Mouse (Mus musculus) lung, postnatal 4 days (tissue): ENCODE data around the gene Pih1d2.
A peak's percentile ranks its signal among the peaks of the same experiment; 100 is the strongest.

Experiments used
- DNase-seq, 2 experiments: peaks; one replicate each; pipeline ENCODE4 v3.0.0; 2021

The Pih1d2 gene

DNA sequence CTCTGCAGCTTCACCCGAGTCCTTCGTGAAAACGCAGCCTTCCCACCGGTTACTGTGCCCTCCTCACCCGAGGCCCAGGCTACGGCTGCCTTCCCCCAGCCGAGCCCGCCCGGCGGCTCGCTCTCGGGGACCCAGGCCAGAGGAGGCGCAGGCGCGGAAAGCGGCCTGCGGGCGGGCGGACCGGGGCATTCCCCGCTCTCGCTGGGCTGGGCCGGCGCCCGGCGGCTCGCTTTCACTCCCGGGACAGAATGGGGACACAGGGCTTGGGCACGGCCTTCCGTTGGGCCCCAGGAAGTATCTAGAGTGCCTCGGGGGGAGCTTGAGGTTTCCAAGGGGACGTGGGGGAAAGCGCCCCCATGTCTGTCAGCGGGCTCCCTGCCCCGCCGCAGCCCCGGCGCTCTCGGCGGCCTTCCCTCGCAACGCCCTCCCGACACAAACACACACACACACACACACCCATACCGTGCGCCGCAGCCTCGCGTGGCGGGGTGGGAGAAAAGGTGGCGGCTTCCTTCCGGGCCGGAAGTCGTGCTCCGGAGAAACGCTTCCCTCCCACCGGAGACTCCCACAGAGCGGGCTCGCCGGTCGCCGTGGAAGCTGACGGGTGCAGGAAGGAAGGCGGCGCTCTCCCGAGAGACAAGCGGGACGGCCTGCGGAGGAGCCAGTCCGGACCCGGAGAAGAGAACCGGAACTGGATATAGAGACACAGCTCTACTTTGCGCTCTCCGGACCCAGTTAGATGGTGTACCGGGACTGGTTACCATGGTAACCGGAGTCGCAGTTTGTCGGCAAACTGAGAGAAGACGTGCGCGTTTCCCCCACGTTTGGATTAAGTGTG lies at the start of gene Pih1d2, which contains the start of gene Nkapd1:
Gene Pih1d2, plus strand, starts transcription at position 556 of the 838 bp plus-strand sequence.
Gene Nkapd1, minus strand, starts transcription at position 699 of the 838 bp plus-strand sequence.
- peak; percentile 91 to 94 for DNase-seq

DNA sequence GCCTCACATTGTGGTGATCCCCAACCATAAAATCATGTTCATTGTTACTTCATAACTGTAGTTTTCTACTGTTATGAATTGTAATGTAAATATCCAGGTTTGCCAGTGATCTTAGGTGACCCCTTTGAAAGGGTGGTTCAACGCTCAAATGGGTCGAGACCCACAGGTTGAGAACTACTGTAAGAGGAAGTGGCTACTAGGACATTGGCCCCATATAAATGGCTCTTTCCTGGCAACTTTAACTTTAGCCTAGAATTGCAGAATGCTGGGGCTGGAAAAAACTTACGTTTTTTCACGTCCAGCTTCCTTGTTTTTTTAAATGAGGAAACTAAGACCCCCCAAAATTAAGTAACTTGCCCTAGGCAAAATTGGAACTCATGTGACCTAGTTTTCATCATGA lies 49.7 kb upstream of the Pih1d2 start:
- no peak for DNase-seq

DNA sequence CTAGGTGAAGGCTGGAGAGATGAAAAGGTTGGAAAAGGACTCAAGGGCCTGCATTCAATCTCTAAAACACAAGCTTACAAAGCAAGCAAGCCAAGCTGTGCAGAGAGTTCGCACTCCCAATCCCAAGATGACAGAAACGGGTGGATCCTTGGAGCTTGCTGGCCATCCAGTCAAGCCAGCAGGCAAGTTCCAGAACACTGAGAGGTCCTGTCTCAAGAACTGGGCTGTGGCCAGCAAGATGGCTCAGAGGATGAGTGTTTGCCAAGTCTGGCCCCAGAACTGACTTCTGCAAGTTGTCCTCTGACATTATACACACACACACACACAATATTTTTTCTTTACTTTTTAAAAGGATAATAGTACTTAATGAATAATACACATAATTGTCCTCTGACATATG lies 49.2 kb upstream of the Pih1d2 start:
- DNase-seq: no peak

DNA sequence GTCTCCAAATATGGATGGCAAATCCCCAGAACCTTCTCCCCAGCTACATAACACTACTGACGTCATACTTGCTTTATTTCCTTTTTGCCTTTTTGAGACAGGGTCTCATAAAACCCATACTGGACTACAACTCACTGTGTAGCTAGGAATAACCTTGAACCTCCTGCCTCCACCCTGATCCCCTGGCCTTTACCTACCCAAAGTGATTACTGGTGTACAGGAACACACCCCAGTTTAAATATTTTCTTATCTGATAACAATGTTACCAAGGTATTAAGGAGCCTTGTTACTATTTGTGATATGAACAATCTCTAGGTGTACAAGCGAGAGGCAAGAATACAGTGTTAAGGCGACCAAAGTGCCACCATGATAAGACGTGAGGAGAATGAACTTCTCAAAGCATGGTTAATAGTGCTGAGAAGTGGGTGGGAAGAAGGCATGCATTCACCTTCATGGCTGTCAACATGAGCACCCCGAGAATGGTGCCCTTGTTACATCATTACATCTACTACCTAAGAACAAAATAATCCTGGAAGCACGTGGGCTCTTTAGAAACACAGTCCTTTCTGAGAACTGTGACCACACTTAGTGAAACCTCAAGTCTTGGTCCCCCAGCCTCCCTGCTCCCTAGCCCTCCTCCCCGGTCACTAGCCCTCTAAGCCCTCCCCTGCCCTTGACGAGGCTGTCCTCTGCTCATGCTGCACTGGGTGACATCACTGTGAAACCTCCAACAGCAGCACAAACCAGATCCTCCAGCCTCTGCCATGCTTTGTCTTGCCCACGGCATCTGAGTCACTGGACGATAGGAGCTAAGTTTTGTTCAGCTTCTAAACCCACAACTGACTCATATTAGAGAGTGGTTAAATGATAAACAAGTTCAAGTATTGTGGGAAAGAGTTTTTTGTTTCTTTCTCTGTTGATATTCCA lies 47.3 kb upstream of the Pih1d2 start:
- no peak for DNase-seq

DNA sequence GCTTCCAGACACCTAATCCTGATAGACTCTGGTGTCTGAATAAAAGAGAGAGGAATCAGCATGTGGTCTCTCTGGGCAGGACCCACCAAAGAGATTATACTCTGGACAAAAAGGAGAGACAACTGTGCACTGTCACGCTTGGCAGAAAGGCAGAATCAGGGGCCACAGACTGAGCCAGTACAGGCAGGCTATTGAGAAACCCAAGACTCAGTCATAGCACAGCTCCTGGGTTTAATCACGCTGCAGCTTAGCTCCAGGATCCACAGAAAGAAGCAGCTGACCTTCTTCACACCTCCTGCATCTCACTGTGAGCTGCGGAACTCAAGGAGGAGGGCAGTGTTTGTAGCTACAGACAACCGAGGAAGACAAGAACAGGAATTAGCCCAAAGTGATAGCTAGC lies 36.8 kb upstream of the Pih1d2 start:
- no peak for DNase-seq

DNA sequence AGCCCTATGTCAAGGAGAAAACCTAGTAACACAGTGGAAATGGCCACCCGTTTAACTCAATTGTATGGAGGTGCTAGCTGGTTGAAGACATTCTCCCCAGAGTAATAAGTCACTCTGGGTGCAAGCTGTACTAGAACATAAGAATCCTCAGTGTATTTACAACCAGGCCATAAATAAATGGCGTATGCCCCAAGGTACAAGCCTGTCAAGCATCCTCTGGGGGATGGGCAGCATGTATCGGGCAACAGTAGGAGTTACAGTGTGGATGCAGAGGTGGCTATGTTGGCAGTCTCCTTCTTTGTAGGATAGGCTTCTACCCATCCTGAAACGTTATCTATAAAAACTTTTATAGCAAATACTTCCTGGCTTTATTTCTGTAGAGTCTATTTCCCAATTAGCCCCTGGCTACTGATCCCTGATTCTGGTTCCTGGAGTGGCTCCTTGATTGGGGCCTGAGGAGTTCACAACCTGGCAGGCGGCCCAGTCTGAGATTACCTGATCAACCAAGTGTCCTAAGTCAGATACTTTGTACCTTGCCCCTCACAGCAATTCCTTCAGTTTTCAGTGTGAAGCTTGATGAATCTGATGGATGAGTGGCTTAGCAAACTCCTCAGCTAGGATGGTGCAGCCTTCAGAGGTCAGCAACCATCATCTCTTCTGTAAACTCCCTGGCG lies 31.8 kb upstream of the Pih1d2 start:
- DNase-seq: no peak

DNA sequence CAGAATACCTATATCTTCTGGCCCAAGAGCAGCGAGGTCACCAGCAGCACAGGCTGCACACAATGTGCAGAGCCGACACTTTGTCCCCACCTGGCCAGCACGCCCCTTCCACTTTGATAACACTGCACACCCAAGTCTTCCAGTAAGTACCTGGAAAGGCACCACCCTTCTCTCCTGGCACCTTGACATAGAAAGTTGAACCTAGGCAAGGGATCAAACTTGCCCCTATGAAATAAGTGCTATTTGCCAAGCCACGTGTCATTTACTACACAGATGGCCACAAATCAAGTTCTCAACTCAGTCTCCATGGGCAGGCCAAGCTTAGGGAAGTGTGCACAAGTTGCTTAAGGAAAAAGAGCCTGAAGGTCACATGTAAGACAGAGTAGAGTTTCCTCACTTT lies 30.2 kb upstream of the Pih1d2 start:
- no peak for DNase-seq

DNA sequence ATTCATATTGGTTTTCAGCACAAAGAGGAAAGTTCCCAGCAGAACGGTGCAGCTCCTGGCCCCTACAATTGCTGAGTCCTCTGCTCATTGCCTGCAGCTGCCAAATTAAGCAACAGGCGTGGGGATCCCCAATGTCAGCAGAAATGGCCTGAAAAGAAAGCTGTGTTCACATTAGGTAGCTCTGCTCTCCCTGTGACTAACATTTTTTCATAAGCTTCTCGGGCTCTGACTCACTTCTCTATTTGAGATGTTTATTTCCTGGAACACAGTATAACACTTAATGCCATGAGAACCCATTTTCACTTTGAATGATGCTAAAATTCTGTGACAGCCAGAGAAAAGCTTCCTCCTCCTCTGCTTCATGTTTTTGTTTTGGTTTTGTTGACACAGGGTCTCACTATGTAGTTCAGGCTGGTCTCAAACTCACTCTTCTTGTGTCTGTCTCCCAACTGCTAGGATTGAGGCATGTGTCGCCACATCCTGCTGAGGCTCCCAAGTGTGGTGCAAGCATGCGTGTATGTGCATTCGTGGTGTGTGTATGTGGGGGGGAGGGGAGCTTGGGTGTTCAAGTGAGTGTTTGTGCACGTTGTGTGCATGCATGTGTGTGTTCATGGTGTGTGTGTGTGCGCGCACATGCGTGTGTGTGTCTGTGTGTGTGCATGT lies 26.1 kb upstream of the Pih1d2 start:
- DNase-seq: peak in 1 of 2 experiments; percentile 27

DNA sequence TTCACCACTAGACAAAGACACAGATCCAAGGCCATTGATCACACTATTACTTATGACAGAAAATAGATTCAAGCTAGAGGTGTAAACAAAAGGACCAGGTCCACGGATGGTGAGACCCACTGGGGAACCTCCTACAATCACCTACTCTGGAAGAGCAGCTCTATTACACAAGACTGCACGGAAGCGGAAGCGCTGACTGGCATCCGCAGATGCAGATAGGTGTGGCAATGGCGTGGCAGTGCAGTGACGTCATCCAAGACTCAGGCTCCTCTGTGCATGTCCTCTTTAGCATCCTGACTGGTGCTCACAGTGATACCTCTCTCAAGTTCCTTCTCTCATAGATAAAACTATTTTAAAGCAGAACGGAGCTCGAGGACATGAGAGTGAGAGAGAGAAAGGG lies 24.2 kb upstream of the Pih1d2 start:
- peak; percentile 38 to 52 for DNase-seq

DNA sequence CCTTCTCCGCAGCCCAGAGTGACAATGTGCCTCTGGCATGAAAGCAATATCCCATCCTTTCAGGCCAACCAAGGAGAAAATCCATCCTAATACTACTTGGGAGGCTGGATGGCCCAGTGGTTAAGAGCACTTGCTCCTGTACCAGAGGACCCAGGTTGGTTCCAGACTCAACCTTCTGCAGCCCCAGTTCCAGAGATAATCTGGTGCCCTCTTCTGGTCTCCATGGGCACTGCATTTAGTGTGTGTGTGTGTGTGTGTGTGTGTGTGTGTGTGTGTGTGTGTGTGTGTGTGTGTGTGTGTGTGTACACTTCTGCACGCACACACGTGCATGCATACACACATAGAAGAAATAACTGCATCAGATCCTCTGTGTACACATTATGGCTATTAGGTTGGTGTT lies 23.6 kb upstream of the Pih1d2 start:
- peak in 1 of 2 experiments; percentile 46 for DNase-seq

DNA sequence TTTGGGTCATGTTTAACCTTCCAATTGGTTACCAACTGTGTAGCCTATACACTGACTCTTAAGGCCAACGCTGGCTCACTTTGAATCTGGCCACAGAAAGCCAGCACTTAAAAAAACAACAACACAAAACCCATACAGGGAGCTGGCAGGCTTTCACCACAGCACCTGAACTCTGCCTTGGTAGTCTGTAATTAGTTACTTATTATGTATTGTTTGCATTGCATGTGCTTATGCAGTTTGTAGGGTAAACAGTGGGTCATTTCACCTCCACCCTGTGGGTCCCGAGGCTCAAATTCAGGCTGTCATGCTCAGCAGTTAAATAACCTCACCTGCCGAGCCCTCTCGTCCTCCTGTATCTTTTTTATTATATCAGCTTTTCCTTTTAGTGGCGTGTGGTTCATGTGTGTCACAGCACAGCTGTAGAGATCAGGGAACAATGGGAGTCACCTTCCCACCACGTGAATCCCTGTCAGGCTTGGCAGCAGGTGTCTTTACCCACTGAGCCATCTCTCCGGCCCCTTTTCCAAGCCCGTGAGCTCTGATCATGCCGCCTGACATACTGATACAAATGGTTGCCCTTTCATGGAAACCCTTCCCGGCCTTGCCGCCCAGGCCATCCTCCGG lies 22.2 kb upstream of the Pih1d2 start:
- DNase-seq: no peak

DNA sequence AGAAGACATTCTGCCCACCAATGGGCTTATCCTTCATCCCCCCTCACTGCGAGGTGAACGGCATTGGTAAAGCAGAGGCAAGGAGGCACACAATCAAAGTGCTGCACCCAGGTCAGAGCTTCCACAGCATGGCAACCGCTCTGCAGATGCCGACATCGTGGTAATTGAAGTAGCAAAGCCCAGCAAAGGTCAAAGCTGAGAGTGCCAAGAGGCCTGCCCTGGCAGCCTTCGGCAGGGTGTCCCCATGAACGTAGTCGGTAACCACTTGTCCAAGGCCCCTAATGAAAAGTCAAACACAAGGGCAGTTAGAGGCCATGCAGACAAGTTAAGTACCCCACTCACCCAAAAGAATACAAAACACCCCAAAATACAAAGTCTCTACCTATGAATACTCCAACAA lies 20.1 kb upstream of the Pih1d2 start:
- DNase-seq: no peak

DNA sequence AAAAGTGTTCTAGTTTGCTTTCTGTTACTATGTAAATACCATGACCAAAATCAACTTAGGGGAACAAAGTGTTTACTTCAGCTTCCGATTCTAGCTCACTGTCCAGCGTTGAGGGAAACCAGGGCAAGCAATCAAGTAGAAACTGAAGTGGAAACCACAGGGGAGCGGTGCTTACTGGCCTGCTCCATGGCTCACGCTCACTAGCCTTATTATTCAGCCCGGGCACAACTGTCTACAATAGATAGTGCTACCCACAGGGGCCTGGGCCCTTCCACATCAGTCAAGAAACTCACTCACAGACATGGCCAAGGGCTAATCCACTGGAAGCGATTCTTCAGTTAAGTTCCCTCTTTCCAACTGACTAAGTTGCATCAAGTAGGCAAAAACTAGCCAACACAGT lies 15.6 kb upstream of the Pih1d2 start:
- DNase-seq: no peak

DNA sequence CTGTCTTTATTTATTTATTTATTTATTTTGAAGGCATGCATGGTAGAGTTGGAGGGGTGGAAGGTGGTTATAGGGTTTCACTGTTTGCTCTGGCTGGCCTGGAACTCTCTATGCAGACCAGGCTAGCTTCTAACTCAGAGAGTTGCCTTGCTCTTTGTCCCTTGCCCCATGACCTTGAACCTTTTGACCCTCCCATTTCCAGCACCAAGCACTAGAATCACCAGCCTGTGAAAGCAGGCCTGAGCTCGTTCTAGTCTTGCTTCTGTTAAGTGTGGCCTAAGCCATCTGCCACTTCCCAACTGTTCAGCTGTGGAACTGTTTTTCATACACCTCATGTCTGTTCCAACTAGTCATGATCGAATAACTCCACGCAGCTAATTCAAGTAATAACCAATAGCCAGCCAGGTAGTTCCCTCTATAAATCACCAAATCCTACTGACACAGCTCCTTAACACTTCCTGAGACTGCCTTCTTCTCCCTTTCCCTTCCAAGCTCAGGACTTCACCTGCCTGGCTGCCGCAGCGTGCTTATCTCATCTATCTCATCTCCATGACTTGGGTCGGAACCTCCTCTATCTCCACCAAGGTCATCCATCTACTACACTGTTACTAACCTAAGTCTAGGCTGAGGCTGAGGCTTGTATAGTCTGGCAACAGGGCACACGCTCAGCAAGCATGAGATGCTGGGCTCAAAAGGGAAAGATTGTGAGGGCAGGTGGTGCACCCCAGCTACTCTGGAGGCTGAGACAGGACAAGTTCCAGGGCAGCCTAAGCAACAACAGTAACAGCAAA lies 14.9 kb upstream of the Pih1d2 start:
- no peak for DNase-seq

DNA sequence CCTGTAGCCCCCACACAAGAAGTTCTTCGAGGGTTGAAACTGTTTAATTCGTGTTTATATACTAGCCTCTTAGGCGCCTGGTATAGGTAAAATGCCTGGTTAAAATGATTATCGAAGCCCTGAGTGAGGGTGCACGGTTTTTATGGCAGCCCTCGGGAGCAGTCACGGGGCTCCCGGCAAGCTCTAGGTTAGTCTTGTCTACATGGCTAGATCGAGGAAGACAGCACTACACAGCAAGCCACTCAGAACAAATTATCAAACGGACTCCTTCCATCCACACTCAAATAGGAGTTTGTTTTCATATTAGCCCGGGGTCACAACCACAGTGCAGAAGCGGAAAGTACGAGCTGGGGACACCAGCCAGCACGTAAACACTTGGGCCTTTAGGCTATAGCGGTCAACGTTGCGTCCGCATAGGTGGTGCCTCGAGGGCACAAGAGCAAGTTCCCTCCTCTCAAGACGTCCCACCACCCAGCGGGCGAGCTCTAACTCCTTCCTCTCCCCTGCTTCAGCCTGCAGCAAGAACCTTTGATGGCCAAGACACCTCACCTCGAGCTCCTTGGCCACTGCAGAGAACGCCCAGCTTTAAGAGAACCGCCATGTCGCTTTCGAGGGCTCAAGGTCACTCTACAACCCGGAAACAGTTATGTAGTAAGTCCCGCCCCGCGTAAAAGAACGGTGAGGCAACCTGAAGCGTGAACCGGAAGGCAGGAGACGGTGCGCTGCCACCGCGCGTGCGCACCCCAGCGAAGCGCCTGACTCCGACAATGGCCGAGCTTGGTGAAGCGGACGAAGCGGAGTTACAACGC lies 13.7 kb upstream of the Pih1d2 start, which contains the start of the genes Sdhd and Timm8b:
Gene Sdhd, minus strand, starts transcription at position 624 of the 809 bp plus-strand sequence.
Gene Timm8b, plus strand, starts transcription at position 722 of the 809 bp plus-strand sequence.
- DNase-seq: peak; percentile 95 to 96

DNA sequence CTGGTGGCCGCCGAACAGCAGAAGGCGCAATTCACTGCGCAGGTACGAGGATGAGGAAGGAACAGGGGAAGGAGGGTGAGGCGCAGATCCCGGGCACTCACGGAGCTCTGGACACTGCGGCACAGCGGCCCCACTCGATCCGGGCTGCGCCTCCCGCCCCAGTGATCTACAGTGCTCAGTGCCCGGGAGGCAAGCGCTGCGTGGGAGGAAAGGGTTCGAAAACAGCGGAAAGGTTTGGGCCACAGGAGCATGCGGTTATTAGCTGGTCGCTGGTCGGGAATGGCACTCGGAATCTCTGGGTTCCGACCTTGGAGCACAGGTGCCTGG lies 13.2 kb upstream of the Pih1d2 start:
- DNase-seq: no peak

DNA sequence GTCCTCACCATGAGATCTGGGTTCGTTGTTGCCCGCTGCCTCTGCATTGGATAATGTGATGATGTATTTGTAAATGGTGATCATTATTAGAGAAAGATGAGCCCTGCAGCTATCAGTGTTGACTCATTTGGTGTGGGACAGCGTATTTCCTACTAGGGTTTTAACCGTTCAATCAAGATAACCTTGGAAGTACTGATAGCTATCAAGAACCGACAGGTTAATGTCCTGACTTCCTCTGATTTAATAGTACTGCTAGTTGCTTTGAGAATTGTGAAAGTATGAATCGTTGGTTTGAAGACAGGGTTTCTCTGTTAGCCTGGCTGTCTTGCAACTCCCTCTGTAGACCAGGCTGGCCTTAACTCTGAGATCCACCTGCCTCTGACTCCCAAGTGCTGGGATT lies 12.8 kb upstream of the Pih1d2 start:
- no peak for DNase-seq

DNA sequence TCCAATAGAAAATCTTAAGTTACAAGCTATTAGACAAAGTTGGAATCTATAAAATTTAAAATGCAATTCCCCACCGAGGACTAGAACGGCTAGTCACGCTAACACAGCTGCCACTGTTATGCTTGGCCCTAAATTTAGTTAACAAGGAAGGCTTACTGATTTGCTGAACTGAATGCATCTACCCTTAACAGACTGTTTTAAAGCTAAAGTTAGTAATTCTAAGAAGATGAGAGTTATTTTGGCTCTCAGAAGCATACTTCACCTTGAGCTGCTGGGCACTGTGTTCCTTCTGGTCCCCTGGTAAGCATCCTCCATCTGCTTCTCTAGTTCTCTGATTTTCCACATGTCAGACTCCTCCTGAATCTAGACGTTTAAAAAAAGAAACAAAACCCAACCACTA lies 5.0 kb upstream of the Pih1d2 start:
- no peak for DNase-seq

DNA sequence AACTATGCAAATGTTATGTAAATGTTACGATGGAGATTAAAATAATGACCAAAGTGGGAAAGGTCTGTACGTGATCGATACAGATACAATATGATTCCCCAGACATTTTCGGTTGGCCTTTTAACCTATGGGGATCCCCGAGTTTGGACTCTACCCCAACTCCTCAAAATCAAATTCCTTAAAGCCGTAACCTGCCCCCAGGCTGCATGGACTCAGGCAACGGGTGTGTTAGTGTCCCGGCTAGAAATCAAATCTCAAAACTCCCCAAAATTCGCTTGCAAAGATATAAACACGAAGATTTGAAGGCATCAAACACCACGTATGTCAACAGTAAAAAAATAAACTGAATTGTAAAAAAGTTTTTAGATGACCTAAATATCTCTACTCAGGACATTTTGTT lies 960 bp upstream of the Pih1d2 start:
- no peak for DNase-seq

DNA sequence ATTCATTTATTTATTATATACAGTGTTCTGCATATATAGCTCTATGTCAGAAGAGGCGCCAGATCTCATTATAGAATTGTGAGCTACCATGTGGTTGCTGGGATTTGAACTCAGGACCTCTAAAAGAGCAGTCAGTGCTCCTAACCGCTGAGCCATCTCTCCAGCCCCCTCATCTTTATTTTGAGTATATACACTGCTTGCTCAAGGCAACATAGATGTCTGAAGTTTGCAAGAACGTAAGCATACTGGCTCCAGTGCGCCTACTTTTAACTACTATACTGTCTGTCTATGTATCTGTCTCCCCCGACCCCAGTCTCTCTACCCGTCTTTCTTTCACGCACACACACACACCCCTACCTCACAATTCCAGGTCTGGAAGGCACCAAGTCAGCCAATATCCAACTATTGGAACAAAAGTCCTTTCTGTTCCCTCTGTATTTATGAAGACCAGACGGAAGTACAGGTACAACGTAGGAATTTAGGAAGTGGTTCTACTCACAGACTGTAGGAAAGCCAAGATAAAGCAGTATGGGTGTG lies 741 bp downstream of the Pih1d2 start:
- DNase-seq: no peak
